Mouse (Mus musculus) embryo, embryonic 11.5 days (tissue): ENCODE results near the gene Gm13691.
"Not testable (repeated sequence)": the region's sequence is repeated elsewhere in the genome, so short reads cannot be mapped to it uniquely, and the experiment has no call there.

Experiments
- DNase-seq: peaks from one replicate; pipeline ENCODE4 v3.0.0-alpha.2; 2012; ENCODE audit warnings: low read depth, low spot score

The Gm13691 gene

DNA sequence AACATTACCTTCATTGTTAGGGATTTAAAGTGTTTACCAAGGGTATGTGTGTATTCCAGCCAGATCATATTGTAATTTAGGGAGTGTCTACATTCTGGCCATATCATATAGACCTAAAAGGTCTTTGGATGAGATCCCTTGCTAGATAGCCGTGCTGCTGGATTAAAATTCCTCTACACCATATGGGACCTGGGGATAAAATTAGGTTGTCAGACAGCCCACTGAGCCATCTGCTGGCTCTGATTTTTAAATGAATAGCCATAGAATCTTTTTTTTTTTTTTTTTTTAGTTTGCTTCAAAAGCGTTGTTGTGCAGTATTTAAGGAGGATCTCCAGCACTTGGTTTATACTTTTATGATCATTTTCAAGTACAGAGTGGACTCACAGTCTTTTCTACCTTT is 42.2 kb downstream of the Gm13691 start:
- no peak for DNase-seq

GRCm38 (mm10) chr2:84035997-84036396 is 45.6 kb downstream of the Gm13691 start:
- no peak for DNase-seq

GRCm38 (mm10) chr2:84037304-84037703 is 47.0 kb downstream of the Gm13691 start:
- DNase-seq: no peak

GRCm38 (mm10) chr2:84037943-84038342 is 47.6 kb downstream of the Gm13691 start:
- DNase-seq: not testable (repeated sequence)

DNA sequence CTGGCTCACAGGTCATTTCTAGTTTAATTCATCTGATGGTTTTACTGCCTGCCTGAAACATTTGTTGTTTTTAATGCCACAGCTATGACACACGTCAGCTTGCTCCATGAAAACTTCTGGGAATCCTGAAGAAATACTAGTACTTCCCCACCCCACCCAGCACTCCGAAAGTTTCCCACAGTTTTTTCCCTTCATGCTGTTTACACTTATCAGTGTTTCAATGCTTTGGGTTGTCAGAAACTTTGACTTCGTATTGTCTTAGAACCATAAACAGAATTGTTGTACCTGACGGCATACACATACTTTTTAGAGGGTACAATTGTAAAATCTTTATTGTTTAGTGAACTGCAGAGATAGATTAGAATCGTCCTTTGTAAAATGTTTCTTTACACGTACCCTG is 48.9 kb downstream of the Gm13691 start:
- no peak for DNase-seq
